Mouse (Mus musculus) cerebellum, postnatal 14 days (tissue): Measurements from ENCODE around the gene Mn1.
A peak's percentile ranks its signal among the peaks of the same experiment; 100 is the strongest.

Source experiments
- DNase-seq, 2 experiments: peaks; one replicate each; pipeline ENCODE4 v3.0.0; 2021; ENCODE audit warnings: mixed read lengths in 2 of 2

The Mn1 gene

DNA sequence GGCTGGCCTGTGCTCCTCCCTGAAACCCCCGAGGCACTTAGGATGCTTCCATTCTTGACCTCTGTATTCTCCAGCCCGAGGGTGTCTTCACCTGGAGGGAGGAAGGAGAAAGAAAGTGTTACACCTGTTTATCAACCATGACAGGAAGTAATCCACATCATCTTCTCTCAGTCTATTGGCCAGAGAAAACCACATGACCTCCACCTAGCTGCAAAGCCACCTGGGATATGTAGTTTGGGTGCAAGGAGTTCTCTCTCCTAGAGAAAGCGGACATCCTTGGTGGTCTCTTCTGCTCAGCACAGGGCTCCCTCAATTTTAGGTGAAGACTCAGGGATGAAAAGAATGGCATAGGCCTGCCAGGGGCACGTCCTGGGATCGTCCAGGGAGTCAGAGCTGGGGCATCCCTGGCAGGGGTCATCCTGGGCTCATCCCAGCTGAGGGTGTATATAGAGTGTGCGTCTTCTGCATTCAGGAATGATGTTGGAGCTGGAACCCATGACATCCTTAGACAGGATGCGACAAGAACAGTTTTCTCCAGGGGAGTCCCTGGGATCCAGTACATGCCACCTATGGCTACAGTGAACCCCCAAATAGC is 72.0 kb downstream of the Mn1 start:
- peak; percentile 34 to 38 for DNase-seq

DNA sequence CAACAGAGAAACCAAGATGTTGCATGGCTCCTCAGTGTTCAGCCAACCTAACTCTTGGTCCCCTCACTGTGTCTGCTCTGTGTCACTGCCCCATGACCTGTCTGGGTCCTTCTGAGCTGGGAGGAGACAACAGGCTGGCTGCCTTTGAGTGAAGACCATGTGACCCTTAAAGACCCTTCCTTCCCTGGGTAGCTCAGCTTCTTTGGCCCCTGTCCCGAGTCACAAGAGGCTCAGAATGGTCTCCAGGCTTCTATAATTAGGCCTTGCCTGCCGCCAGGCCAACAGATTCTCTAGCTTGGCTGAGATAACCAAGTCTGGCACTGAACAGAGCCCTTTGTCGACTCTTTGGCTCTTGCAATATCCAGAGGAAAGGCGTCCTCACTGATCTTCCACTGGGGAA is 73.4 kb downstream of the Mn1 start:
- peak; percentile 61 to 72 for DNase-seq

DNA sequence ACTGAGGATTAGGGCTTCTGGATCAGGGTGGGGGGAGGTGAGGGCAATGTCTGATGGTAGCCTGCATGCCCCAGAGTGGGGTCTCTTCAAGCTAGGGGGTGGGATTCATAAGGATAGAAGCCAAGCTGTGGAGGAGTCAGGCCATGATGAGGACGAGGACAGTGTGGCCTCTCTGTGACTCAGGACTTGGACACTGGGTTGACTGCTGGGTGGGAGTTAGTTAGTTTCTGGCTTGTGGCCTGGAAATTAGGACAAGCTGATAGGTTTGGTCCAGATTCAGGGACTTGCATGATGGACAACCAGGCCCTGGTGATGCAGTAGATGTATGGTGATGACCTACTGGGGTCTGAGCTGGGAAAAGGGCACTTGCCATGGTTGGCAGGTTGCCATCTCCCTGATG is 74.3 kb downstream of the Mn1 start:
- DNase-seq, result no peak

DNA sequence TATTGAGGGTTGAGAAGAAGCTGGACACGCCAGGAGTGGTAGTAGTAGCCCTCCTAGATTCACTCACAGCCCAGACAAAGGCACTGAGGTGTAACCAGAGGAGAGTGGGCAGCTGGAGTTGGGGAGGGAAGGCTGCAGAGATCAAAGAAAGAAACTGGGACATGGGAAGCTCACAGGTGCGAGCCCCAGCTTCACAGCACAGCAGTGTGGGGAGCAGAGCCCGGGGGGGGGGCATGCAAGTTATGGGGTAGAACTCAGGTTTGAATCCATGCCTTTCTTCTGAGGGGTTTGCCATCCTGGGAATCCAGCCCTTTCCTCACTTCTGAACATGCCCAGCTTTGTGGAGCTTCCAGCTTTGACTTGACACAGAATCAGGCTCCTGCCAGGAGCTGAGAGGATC is 82.9 kb downstream of the Mn1 start:
- no peak for DNase-seq

DNA sequence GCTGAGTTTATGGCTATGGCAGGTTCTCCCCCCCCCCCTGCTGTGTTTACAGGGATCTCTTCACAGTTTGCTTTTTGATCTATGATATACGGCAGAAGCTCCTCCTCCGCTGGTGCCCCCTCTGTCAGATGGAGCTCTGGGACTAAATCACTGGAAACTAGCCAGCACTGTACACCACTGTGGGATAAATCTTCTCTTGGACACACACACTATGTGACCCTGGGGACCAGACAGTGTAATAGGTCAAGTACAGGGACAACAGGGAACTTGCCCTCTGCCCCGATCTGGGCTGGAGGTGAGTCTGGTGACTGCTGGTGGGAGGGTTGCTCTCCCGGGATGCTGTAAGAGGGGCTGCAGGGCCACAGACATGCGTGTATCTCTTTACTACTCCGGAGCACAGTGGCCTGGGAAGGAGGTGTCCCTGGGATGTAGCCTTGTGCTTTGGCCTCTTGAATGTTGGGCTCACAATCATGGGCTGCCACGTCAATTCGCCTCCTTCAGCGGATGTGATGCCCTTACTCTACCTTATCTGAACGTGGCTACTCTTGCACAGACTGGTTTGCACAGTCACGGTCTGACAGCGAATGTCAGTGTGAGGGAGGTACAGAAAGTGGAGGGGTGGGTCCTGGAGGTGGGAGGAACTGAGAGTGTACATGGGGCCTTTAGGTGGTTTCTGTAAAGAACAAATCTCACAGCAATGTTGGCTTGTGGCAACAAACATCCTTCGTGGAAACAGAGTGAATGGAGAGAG is 84.7 kb downstream of the Mn1 start:
- DNase-seq, result no peak

DNA sequence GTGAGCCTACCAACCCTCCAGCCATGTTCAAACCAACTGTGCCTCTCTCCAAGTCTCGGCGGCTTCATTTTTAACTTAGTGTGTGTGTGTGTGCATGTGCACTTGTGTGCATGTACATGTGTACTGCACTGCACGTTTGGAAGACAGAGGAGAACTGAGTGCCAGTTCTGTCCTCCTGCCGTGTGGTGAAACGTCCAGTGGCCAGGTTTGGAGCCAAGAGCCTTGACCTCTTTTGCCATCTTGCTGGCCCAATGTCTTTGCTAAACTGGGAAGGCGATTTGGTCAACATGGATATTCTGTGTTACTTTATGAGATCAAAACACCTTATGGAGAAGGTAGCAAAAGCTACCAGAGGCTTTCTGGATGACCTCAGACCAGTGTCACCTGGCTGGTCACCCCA is 88.1 kb downstream of the Mn1 start:
- DNase-seq, result no peak

DNA sequence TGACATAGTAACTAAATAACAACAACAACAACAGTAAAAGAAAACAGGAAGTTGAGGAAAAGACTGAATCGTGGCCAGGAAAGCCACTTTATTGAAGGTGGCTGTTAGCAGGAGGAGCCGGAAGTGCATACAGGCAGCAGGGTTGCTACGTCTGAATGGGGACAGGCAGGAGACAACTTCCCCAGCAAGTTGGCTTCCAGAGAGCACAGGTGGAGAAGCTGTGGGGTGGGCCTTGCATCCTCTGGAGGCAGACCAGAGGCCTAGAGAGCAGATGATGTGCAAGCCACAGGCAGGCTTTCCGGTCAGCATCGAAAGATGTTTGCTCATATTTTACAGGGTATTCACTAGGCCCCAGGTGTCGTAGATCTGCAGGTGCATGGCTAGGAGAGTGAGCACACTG is 88.7 kb downstream of the Mn1 start:
- no peak for DNase-seq

DNA sequence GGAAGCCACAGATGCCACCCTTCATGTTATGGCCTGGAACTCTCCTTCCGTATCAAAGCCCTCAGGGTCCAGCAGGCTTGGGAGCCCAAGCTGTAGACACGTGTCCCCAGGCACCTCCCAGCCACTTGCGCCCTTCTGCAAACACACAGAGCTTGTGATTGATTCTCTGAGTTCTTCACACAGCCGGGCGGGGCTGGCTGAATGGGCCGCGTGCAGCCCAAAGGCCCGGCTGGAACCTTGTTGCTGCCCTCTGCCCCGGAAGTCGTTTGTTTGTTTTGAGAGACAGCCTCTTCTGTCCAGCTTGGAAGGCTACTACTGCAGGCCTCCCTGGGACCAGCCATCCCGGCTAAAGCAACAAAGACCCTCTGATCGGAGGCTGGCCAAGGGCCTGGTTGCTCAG is 89.2 kb downstream of the Mn1 start:
- no peak for DNase-seq
